Mouse (Mus musculus): ENCODE results near the gene Tdrd1.

The Tdrd1 gene

DNA sequence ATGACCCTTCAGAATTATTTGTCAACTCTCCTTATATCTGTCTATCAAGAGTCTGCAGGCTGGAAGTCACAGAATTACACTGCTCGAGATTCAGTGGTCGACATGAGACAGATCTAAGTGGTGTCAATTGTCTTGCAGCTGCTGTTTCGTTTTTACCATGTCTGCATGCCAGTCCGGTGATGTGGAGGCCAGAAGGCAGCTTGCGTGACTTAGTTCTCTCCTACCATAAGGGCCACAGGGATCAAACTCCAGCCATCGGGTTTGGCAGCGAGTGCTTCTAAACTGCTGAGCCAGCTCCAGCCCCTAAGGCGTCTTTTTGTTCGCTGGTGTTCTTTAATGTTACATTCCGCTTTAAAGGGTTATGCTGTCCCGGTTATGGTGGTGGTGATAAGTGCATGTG is 2.3 kb downstream of the Tdrd1 start:
- DNase-seq (ENCODE audit: low read depth, low spot score) = no peak

- DNase-seq (ENCODE audit: low read depth, low spot score) = no peak
Observed at GRCm38 (mm10) chr19:56829267-56829666, 3.3 kb downstream of the Tdrd1 start.

DNA sequence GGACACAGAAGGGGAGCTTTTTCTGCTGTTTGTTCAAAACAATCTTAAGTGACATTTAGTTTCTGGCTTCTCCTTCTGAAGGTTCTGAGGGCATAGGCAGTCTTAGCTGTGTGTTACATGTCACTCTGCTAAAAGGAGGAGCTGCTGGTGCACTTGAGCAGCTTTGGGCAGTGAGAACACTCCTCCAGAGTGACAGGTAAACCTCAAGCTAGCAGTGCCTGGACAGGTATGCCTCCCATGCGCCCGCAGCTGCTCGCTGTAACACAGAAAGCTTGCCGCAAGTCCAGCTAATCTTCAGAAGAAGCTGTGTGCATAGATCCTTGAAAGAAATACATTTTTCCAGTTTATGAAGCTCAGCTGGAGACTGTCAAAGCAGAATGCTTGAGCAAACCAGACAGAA is 4.2 kb downstream of the Tdrd1 start:
- DNase-seq (ENCODE audit: low read depth, low spot score) = no peak

DNA sequence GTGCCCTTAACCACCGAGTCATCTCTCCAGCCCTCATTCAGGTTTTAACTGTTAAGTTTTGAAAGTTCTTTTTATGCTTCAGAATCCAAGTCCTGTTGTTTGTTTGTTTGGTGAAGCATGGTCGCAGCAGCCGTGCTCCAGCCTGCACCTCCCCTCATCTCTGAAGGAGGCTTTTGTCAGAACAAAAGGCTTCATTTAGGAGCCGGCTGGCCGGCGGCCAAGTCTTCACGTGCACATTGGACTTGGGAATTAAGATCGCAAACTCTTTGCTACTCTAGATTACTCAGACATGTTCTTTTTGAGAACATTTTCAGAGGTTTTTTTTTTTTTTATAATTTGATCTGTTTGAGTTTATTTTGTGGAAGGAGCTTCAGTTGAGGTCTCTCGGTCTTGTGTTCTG is 9.3 kb downstream of the Tdrd1 start:
- DNase-seq (ENCODE audit: low read depth, low spot score) = no peak

DNA sequence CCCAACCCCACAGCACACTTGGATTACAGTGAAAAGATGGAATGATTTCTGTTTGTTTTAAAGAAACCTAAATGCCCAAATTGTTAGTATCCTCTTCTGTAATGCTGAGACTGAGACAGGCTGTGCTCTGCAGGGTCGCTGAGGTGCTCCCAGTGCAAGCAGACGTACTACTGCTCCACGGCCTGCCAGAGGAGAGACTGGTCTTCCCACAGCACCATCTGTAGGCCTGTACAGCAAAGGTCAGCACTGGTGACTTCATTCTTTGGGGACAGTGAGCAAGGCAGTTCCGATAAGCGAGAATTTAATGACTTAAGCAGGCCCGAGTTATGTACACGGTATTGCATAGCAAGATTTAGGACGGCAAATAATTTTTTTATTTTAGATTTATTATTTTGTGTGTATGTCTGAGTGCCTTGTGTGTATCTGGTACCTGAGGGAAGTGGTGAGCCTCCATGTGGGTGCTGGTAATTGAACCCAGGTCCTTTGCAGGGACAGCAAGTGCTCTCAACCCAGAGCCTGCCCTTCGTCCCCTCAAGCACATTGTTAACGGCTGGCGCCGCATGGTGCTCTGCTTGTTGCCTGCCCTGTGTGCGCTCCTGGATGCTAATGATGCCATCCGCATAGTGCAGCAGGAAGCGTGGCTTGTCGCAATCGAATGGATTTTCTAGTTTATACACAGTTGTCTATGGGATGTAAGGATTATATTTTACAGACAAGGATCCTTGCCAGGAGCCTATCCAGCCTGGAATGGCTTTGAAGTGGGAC is 13.1 kb downstream of the Tdrd1 start:
- DNase-seq (ENCODE audit: low read depth, low spot score) = no peak

DNA sequence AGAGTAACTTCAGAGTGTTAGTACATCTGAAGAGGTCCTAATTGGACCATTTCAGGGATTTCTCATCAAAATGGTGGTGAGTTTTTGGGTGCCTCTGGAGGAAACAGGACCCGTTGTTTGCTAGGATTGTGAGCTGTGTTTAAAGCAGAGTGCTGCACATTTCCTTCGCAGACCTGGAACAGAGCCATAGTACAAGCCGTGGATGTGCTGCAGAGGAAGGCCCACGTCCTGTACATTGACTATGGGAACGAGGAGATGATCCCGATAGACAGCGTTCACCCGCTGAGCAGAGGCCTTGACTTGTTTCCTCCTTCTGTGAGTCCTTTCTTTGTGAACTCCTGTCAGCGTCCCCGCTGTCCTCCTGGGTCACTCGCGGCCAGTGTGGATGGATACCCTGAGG is 17.0 kb downstream of the Tdrd1 start:
- no peak for DNase-seq (ENCODE audit: low read depth, low spot score)

DNA sequence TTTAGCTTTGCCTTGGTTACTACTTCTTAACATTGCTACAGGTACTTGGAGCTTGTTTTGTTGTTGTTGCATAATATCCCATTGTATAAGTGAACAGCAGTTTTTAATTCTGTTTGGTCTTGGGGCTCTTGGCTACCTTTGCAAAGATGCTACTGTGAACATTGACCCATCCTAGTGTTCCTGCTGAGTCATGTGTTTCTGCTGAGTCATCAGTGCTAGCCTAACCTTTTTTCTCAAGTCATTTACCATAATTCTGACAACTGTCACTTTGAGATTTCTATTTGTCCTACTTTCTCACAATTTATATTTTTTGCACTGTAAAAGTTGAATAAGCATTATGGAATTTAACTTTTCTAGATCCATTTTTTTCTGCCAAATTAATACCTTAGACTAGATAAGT is 26.6 kb downstream of the Tdrd1 start:
- DNase-seq (ENCODE audit: low read depth, low spot score) = peak; percentile 37

- DNase-seq (ENCODE audit: low read depth, low spot score) = no peak
Observed at GRCm38 (mm10) chr19:56856455-56856854, 30.4 kb downstream of the Tdrd1 start.

DNA sequence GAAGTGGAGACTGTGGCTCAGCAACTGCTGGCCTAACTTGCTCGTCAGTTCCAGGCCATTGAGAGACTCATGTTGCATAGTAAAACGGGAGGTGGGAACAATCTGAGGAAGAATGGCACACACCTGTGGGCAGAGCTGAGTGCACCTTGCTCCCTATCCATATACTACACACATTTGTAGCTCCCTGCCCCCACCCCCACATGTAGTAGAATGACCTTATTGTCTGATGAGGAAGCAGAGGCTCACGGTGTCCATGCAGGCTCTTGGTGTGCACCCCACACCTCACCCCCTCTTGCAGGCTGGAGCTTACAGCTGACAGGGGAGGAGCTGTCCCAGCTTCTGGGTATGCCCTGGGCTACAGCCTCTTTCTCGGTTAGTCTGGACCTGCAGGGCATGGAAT is 41.7 kb downstream of the Tdrd1 start:
- DNase-seq (ENCODE audit: low read depth, low spot score) = no peak

GRCm38 (mm10) chr19:56873816-56874600 is 48.0 kb downstream of the Tdrd1 start, which contains the start of gene Vwa2:
TSS of gene Vwa2 (plus strand) at chr19:56874249.
- DNase-seq (ENCODE audit: low read depth, low spot score) = no peak

GRCm38 (mm10) chr19:56874601-56875315 is 48.7 kb downstream of the Tdrd1 start:
- no peak for DNase-seq (ENCODE audit: low read depth, low spot score)

GRCm38 (mm10) chr19:56877364-56877763 is 51.4 kb downstream of the Tdrd1 start:
- DNase-seq (ENCODE audit: low read depth, low spot score) = no peak

- no peak for DNase-seq (ENCODE audit: low read depth, low spot score)
Observed at GRCm38 (mm10) chr19:56887879-56888278, 61.9 kb downstream of the Tdrd1 start.

DNA sequence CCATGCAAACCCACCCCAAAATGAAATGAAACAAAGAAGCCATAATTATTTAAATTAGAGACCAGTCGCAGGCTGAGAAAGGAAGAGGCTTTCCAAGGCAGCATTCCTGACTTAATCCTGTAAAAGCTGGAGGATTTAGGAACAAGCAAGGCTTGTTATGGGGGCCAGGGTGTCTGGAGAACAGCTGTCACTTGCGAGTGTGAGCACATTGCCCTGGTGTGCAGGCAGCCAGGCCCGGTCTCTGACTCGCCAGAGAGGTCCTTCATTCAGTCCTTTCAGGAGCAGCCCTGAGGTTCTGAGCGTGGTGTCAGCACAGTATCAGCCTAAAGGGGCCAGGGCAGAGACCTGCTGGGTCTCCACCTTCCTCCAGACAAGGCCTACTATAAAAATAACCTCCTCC is 62.6 kb downstream of the Tdrd1 start:
- no peak for DNase-seq (ENCODE audit: low read depth, low spot score)

DNA sequence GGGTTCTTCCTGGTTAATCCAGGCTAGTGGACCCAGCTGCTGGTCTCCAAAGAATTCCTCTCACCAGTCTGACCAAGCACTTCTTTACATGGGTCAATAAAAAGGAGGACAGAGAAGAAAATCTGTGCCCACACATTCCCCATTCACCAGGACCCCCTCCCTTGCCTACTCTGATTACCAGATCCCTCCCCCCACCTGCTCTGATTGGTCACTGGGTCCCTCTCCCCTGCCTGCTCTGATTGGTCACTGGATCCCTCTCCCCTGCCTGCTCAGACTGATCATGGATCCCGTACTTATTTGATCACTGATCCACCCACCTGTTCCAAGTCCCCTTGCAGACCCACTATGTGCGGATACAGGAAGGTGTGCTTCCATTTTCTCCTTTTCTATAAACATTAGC is 65.4 kb downstream of the Tdrd1 start:
- no peak for DNase-seq (ENCODE audit: low read depth, low spot score)

- DNase-seq (ENCODE audit: low read depth, low spot score) = no peak
Observed at GRCm38 (mm10) chr19:56892586-56892985, 66.6 kb downstream of the Tdrd1 start.

- no peak for DNase-seq (ENCODE audit: low read depth, low spot score)
Observed at GRCm38 (mm10) chr19:56893326-56893725, 67.3 kb downstream of the Tdrd1 start.

- no peak for DNase-seq (ENCODE audit: low read depth, low spot score)
Observed at GRCm38 (mm10) chr19:56897654-56898053, 71.6 kb downstream of the Tdrd1 start.

DNA sequence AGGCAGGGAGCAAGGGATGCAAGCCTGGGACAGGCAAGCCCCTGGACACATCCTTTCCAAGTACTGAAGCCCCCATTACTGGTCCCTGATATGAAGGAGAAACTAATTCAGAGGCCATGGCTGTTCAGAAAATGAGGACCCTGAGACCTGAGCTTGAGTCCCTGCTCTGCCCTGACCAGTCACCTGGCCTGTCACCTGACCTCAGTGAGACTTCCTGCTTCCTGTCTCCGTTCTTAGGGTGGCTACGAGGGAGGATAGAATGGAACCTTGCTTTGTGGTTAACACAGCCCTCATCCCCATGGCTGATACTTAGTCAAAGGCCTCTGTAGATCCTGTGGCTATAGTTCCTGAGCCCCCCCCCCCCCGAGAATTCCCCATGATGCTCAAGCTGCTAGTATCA is 78.1 kb downstream of the Tdrd1 start:
- DNase-seq (ENCODE audit: low read depth, low spot score) = no peak

DNA sequence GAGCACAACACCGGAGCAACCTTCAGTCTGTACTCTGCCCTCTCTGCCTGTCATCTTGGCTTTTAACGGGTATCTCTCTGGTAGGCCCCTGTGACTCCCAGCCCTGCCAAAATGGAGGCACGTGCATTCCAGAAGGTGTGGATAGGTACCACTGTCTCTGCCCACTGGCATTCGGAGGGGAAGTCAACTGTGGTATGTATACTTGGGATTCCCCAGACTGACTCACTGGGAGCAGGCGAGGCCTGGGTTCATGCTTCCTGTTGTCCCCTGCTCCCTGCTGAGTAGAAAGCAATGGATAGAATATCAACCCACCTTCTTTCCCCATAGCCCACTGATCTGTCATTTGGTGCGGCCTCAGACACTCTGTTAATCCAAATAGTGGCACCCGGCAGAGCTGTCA is 79.4 kb downstream of the Tdrd1 start:
- DNase-seq (ENCODE audit: low read depth, low spot score) = no peak

GRCm38 (mm10) chr19:56907850-56908249 is 81.8 kb downstream of the Tdrd1 start:
- DNase-seq (ENCODE audit: low read depth, low spot score) = no peak

DNA sequence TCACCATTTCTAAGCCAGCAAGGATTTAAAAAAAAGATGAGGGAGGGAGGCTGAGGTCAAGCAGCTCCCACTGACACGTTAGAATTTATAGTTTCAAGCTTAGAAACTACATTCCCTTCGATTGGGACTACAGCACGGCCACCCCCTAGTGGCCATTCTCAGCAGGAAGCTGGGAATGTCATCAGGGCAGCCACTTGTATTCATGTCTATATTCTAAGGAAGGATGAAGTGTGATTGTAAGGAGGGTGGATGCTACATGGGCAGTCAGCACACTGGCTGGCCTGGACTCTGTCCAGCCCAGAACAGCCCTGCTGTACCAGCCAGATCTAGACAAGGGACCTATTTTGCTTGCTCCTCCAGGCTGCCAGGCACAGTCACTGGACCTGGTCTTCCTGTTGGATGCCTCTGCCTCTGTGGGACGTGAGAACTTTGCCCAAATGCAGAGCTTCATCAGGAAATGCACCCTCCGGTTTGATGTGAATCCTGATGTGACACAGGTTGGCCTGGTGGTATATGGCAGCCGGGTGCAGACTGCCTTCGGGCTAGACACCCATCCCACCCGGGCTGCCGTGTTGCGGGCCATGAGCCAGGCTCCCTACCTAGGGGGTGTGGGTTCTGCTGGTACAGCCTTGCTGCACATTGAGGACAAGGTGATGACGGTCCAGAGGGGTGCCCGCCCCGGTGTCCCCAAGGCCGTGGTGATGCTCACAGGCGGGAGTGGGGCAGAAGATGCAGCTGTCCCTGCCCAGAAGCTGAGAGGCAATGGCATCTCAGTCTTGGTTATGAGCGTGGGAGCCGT is 82.7 kb downstream of the Tdrd1 start:
- no peak for DNase-seq (ENCODE audit: low read depth, low spot score)
